Mouse (Mus musculus): ENCODE results near the gene Tenm3. TPM values are rescaled to one million over a fixed set of nuclear protein-coding genes. Genes with fewer than 3 reads are reported as not detected.

Tenm3 gene
- polyA plus RNA-seq, 1 experiment from 2014 or later, result 2.7 TPM

DNA sequence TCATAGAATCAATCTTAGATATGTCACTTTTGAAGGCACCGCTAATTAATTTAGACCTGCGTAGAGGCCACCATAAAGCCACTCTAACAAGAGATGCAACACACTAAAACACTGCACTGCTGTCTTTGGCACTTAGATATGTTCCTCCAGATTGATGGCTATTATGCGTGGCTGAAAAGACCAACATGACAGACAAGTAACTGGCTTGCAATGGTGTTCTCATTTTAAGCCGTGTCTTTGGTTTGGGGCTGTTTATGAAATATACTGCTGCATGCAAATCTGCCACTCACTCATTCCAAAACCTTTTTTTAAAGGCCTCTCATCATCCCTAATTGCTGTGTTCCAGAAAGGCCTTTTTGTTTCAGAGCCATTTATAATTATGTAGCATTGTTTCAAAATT, 398.1 kb downstream of the Tenm3 start:
- WGBS (ENCODE audit: insufficient replicate concordance), result 73% methylated on average over 4 of the region's 4 CpGs
- H3K4me3 ChIP-seq (replicated peaks), result no peak overlapping the region

DNA sequence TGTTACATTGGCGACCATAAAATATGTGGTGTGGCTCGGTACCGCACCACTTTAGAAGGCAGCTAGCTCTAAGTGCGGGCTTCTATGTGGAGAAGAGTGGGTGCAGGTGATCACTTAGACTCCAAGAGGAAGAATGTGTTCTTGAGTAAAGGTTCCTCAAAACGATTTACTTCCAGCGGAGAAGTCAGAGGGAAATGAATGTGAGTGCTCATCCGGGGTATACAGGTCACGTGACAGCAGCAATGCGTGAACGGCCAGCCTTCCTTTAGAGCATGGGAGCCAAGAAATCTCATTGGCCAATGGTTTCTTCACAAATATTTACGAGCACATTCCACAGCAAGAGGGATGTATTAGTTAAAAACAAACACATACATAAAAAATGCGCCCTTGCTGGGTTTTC, 404.3 kb downstream of the Tenm3 start:
- Histone ChIP-seq H3K27me3 (no peaks in the 10 kb centered on the region), H3K36me3 (replicated peaks) (no peaks in the 10 kb centered on the region), H3K4me1 (replicated peaks) (no peaks in the 10 kb centered on the region), H3K4me2 (no peak overlapping the region), H3K9ac (no peak overlapping the region), H3K4me3 (replicated peaks) (no peak overlapping the region), H3K9me3 (replicated peaks) (no peaks in the 10 kb centered on the region), H3K27ac (replicated peaks) (no peak overlapping the region)
- ATAC-seq (ENCODE audit: insufficient read depth), result no peak
- WGBS (ENCODE audit: insufficient replicate concordance), result 73% methylated on average over 12 of the region's 12 CpGs

More for the DNA sequence above, 398.1 kb downstream of the Tenm3 start:
- Histone ChIP-seq H3K27ac (replicated peaks) (no peak overlapping the region), H3K9ac (no peak overlapping the region), H3K36me3 (replicated peaks) (no peaks in the 10 kb centered on the region), H3K4me1 (replicated peaks) (no peaks in the 10 kb centered on the region), H3K9me3 (replicated peaks) (no peaks in the 10 kb centered on the region), H3K4me2 (no peak overlapping the region), H3K27me3 (no peaks in the 10 kb centered on the region)
- no peak for ATAC-seq (ENCODE audit: insufficient read depth)

DNA sequence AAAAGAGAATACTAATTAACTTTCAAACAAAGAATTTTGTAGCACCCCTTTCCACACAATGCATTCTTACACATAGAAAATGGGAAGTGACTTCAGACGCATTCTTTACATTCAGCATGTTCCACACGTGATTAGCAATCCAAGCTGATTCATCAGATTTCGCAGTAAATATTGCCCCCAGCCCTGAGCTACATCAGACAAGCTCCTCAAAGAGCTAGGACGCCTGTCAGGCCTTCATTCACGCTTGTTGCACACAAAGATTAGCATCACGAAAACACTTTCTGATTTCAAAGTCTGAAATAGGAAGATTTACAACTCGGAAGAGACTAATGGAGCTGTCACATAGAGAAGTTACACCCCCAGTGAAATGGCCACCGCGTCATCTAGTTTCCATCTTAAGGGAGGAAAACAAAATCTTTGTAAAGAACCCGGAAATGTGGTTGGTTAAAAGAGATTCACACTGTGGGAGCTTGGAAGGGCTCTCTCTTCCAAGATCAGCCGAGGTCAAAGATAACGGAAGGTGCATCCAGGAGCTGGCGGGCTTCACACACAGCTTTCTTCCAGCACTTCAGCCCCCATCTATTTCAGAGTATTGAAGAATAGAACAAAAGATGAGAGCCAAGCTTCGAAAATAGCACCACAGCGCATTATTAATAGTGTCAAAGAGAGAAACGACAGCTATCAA, 406.1 kb downstream of the Tenm3 start:
- Histone ChIP-seq H3K9ac (no peak overlapping the region), H3K27me3 (no peaks in the 10 kb centered on the region), H3K4me2 (no peak overlapping the region), H3K4me3 (replicated peaks) (no peak overlapping the region), H3K9me3 (replicated peaks) (no peaks in the 10 kb centered on the region), H3K27ac (replicated peaks) (no peak overlapping the region), H3K4me1 (replicated peaks) (no peaks in the 10 kb centered on the region), H3K36me3 (replicated peaks) (no peaks in the 10 kb centered on the region)
- no peak for ATAC-seq (ENCODE audit: insufficient read depth)
- WGBS (ENCODE audit: insufficient replicate concordance), result 59% methylated on average over 16 of the region's 16 CpGs

DNA sequence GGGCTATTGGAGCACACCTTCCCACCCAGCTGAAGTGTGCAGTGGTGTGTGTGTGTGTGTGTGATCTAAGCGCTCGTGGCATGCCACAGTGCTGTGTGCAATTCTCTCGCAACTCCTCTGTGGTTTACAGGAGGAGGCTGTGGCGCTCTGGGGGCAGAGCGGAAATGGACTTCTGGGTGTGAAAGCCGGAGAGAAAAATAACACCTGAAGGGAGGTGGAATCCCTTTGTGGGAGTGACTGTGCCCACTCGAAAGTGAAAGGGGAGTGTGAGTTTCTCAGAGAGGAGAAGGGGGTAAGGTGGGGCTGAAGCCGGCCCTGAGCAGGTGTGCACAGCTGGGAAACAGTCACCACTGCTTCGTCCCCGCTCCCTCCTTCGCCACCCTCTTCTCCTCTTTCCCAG, 418.6 kb downstream of the Tenm3 start:
- no peaks in the 10 kb centered on the region for H3K36me3 ChIP-seq (replicated peaks)
- no peaks in the 10 kb centered on the region for H3K27me3 ChIP-seq
- no peak overlapping the region for H3K27ac ChIP-seq (replicated peaks)
- ATAC-seq (ENCODE audit: insufficient read depth), result no peak
- 64% methylated on average over 11 of the region's 11 CpGs for WGBS (ENCODE audit: insufficient replicate concordance)
- H3K4me3 ChIP-seq (replicated peaks), result no peak overlapping the region
- no peak overlapping the region for H3K4me2 ChIP-seq
- no peak overlapping the region for H3K9ac ChIP-seq
- no peaks in the 10 kb centered on the region for H3K4me1 ChIP-seq (replicated peaks)
- H3K9me3 ChIP-seq (replicated peaks), result no peaks in the 10 kb centered on the region

DNA sequence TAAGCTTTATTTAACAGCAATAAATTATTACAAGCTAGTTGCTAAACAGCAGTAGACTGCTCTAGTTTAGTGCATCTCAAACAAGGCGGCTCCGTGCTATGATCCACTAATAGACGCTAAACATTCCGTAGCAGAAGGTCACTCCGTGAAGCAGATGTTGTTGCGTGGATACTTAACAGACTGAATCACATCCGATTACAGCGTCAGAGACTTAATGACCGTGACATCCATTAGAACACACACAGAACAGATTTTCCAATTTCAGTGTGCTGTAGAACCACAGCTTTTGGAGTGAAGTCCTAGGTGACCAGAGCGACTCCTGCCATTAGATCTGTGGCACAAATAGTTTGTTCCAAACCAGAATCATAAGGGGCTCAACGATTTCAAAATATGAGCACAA, 426.0 kb downstream of the Tenm3 start:
- Histone ChIP-seq H3K4me2 (no peak overlapping the region), H3K27ac (replicated peaks) (no peak overlapping the region), H3K4me1 (replicated peaks) (no peaks in the 10 kb centered on the region), H3K27me3 (no peaks in the 10 kb centered on the region), H3K4me3 (replicated peaks) (no peak overlapping the region), H3K9ac (no peak overlapping the region), H3K36me3 (replicated peaks) (peaks cover 5% of the 10 kb centered on the region; the same call in 1 of the 2 replicates), H3K9me3 (replicated peaks) (no peaks in the 10 kb centered on the region)
- ATAC-seq (ENCODE audit: insufficient read depth), result no peak
- 74% methylated on average over 11 of the region's 11 CpGs for WGBS (ENCODE audit: insufficient replicate concordance)

DNA sequence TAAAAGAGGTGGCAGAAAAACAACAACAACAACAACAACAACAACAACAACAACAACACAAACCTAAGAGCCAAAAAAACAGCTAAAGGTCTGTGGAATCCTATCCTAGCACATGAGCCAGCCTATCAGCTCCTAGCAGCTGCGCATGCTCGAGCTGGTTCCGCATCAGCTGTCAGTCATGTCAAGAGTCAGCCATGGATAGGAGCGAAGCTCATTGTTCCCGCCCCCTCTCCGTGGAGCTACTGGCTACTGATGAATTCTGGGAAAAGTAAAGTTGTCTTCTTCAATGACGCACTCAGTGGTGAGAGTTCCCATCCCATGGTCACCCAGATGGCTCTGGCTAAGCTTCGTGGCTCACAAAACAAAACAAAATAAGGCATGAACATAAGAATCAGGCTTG, 432.8 kb downstream of the Tenm3 start:
- ATAC-seq (ENCODE audit: insufficient read depth), result no peak
- WGBS (ENCODE audit: insufficient replicate concordance), result 79% methylated on average over 8 of the region's 8 CpGs

DNA sequence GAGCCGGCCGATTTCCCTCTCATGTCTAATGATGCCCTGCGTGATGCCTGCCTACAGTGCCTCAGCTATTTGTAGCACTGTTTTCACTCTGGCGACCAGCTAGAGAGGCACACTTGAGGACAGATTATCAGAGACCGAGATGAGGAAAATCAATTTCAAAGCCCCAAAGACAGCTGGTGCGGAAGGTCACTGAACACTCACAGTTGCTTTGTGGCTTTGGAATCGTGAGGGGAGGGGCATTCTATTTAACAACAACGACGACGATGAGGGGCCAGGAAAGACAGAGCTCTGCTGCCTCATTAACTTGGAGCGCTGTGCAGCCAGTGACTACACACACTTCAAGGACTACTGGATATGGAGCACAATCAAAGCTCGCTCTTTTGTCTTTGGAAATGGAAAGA, 443.2 kb downstream of the Tenm3 start:
- Histone ChIP-seq H3K9ac (no peak overlapping the region), H3K9me3 (replicated peaks) (no peaks in the 10 kb centered on the region), H3K4me2 (no peak overlapping the region), H3K36me3 (replicated peaks) (no peaks in the 10 kb centered on the region), H3K4me3 (replicated peaks) (no peak overlapping the region), H3K4me1 (replicated peaks) (no peaks in the 10 kb centered on the region), H3K27ac (replicated peaks) (no peak overlapping the region), H3K27me3 (no peaks in the 10 kb centered on the region)
- 66% methylated on average over 12 of the region's 12 CpGs for WGBS (ENCODE audit: insufficient replicate concordance)
- ATAC-seq (ENCODE audit: insufficient read depth), result no peak

More for the DNA sequence above, 432.8 kb downstream of the Tenm3 start:
- Histone ChIP-seq H3K27me3 (no peaks in the 10 kb centered on the region), H3K4me1 (replicated peaks) (no peaks in the 10 kb centered on the region), H3K4me2 (no peak overlapping the region), H3K36me3 (replicated peaks) (no peaks in the 10 kb centered on the region; the same call in 1 of the 2 replicates), H3K9ac (no peak overlapping the region), H3K27ac (replicated peaks) (no peak overlapping the region), H3K4me3 (replicated peaks) (no peak overlapping the region), H3K9me3 (replicated peaks) (no peaks in the 10 kb centered on the region)

DNA sequence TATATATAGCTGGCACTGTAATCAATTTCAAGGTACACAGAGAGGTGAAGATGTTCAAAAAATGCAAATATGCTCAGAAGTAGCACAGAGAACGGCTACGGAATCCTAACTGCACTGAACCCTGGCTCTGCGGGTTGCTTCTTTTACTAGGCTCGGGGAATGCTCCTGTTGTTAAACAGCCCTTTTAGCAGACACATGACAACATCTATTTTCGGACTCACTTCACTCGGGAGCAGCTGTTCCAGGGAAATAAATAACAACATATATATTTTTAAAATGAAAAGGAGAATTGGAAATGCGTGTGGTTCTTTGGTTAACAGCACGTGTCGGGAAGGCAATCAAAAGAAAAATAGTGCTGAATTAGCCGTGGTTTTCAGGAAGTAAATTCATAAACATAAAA, 457.9 kb downstream of the Tenm3 start:
- H3K9me3 ChIP-seq (replicated peaks), result no peaks in the 10 kb centered on the region
- 69% methylated on average over 10 of the region's 10 CpGs for WGBS (ENCODE audit: insufficient replicate concordance)
- H3K36me3 ChIP-seq (replicated peaks), result no peaks in the 10 kb centered on the region

DNA sequence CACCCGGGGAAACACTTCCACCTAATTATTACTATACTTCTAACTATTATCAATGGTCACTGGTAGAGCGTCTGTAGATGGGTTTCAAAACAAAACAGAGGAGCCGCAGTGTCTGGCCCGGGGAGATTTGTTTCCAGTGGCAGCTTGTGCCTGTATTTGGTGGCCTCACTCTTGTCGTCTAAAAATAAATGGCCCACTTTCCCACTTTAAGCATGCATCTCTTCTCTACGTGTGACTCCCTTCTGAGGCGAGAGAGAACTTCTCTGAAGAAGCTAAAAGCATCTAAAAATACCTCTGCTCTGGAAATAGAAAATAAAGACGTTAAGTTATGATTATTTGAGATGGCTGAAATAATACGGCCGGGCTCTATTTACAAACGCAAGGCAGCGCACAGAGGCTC, 463.7 kb downstream of the Tenm3 start:
- no peak overlapping the region for H3K4me2 ChIP-seq
- H3K4me3 ChIP-seq (replicated peaks), result no peak overlapping the region
- no peaks in the 10 kb centered on the region for H3K27me3 ChIP-seq
- no peak for ATAC-seq (ENCODE audit: insufficient read depth)
- no peaks in the 10 kb centered on the region for H3K36me3 ChIP-seq (replicated peaks)
- 70% methylated on average over 12 of the region's 12 CpGs for WGBS (ENCODE audit: insufficient replicate concordance)
- H3K9me3 ChIP-seq (replicated peaks), result no peaks in the 10 kb centered on the region
- H3K9ac ChIP-seq, result no peak overlapping the region
- no peak overlapping the region for H3K27ac ChIP-seq (replicated peaks)
- no peaks in the 10 kb centered on the region for H3K4me1 ChIP-seq (replicated peaks)

More for the DNA sequence above, 457.9 kb downstream of the Tenm3 start:
- H3K27ac ChIP-seq (replicated peaks), result no peak overlapping the region
- no peak overlapping the region for H3K4me3 ChIP-seq (replicated peaks)
- no peaks in the 10 kb centered on the region for H3K27me3 ChIP-seq
- no peak overlapping the region for H3K4me2 ChIP-seq
- no peak overlapping the region for H3K9ac ChIP-seq
- no peak for ATAC-seq (ENCODE audit: insufficient read depth)
- no peaks in the 10 kb centered on the region for H3K4me1 ChIP-seq (replicated peaks)

DNA sequence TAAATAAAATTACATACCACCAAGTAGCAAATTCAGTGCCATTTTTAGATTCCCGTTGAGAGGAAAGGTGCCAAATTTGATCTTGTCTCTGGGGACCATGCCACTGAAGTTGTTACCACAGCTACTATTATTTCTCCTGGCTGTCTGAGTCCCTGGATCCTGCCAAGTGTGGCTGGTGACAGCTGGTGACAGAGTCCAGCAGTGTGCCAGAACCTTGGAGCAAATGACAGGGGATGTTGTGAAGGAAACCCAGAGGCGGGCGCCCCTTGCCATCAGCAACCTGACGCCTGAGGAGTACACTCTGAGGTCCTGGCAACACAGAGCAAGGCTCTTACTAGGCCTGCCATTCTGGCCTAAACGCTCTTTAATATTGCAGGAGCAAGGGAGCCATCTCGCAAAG, 467.0 kb downstream of the Tenm3 start:
- Histone ChIP-seq H3K9me3 (replicated peaks) (no peaks in the 10 kb centered on the region), H3K4me1 (replicated peaks) (no peaks in the 10 kb centered on the region), H3K27ac (replicated peaks) (no peak overlapping the region), H3K9ac (no peak overlapping the region), H3K4me2 (no peak overlapping the region), H3K4me3 (replicated peaks) (no peak overlapping the region), H3K27me3 (no peaks in the 10 kb centered on the region), H3K36me3 (replicated peaks) (no peaks in the 10 kb centered on the region)
- ATAC-seq (ENCODE audit: insufficient read depth), result no peak
- 67% methylated on average over 6 of the region's 6 CpGs for WGBS (ENCODE audit: insufficient replicate concordance)

DNA sequence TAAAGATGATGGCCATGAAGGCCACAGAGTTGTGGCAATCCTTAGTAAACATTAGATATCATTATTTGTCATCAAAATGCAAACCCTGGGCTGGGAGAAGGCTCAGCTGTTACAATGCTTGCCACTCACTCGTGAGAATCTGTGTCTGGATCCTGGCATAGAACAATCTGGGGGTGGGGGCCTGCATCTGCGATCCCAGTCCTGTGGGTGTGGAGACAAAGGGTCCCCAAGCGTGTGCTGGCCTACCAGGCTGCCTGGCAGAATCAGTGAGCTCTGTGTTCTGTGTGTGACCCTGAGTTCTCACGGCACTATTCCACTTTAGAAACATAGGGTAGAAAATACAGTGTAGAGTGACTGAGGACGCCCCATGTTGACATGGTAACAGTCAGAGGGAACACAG, 468.6 kb downstream of the Tenm3 start:
- 57% methylated on average over 5 of the region's 5 CpGs for WGBS (ENCODE audit: insufficient replicate concordance)
- no peak overlapping the region for H3K27ac ChIP-seq (replicated peaks)
- no peak overlapping the region for H3K4me3 ChIP-seq (replicated peaks)
- no peak overlapping the region for H3K4me2 ChIP-seq
- H3K9ac ChIP-seq, result no peak overlapping the region
- H3K9me3 ChIP-seq (replicated peaks), result no peaks in the 10 kb centered on the region
- H3K4me1 ChIP-seq (replicated peaks), result no peaks in the 10 kb centered on the region
- H3K36me3 ChIP-seq (replicated peaks), result no peaks in the 10 kb centered on the region
- H3K27me3 ChIP-seq, result no peaks in the 10 kb centered on the region
- no peak for ATAC-seq (ENCODE audit: insufficient read depth)

DNA sequence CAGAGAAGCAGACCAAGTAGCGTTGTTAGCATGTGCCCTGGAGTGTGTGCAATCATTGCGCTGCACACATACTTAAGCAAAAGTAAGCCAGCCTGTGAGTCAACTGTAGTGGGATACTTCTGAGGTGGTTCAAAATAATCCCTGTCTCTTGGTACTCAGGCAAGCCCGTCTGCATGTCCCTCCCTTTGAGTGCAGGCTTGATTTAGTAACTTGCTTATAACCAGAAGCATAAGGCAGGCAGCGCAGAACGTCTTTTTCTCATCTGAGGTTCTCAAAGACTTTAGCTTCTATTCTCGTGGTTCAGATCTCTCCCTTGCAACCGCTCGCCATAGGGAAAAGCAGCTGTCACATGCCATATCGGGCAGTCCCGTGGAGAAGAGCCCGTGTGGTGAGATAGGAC, 470.3 kb downstream of the Tenm3 start:
- H3K36me3 ChIP-seq (replicated peaks), result no peaks in the 10 kb centered on the region
- WGBS (ENCODE audit: insufficient replicate concordance), result 80% methylated on average over 11 of the region's 11 CpGs
- no peak for ATAC-seq (ENCODE audit: insufficient read depth)
- H3K9ac ChIP-seq, result no peak overlapping the region
- no peaks in the 10 kb centered on the region for H3K9me3 ChIP-seq (replicated peaks)
- no peak overlapping the region for H3K4me2 ChIP-seq
- H3K4me1 ChIP-seq (replicated peaks), result no peaks in the 10 kb centered on the region
- H3K27me3 ChIP-seq, result no peaks in the 10 kb centered on the region
- no peak overlapping the region for H3K27ac ChIP-seq (replicated peaks)
- H3K4me3 ChIP-seq (replicated peaks), result no peak overlapping the region
